Mouse (Mus musculus) liver, embryonic 13.5 days (tissue): ENCODE results near the gene Sesn2. TPM values are rescaled to one million over a fixed set of nuclear protein-coding genes. Genes with fewer than 3 reads are reported as not detected.

ENCODE experiments used
- ATAC-seq: fragments of 200-750 bp; cut with Nextera tagmentation; 2 replicates; pipeline ENCODE4 v1.8.0; 2017; ENCODE audit warnings: low read depth, mild to moderate bottlenecking, moderate number of reproducible peaks, moderate library complexity
- DNase-seq: peaks from one replicate; pipeline ENCODE4 v3.0.0; 2022
- H3K27ac ChIP-seq: fragments of 300-500 bp; sonication (generic); 2 replicates; pipeline ENCODE4 v1.5.1; 2015; ENCODE audit warnings: moderate library complexity, mild to moderate bottlenecking, inconsistent platforms
- H3K27me3 ChIP-seq: fragments of 300-500 bp; sonication (generic); 2 replicates; pipeline ENCODE4 v1.6.1; 2015; ENCODE audit warnings: mild to moderate bottlenecking, inconsistent platforms
- H3K36me3 ChIP-seq: fragments of 300-500 bp; sonication (generic); 2 replicates; pipeline ENCODE4 v1.6.1; 2015; ENCODE audit warnings: mild to moderate bottlenecking, inconsistent platforms
- H3K4me1 ChIP-seq: fragments of 300-500 bp; sonication (generic); replicated peaks from 2 replicates; pipeline ENCODE4 v1.6.1; 2015; ENCODE audit warnings: inconsistent platforms
- H3K4me2 ChIP-seq: fragments of 300-500 bp; sonication (generic); 2 replicates; pipeline ENCODE4 v1.6.1; 2015; ENCODE audit warnings: inconsistent platforms, mild to moderate bottlenecking, moderate library complexity
- H3K4me3 ChIP-seq: fragments of 300-500 bp; sonication (generic); replicated peaks from 2 replicates; pipeline ENCODE4 v1.5.1; 2015; ENCODE audit warnings: mild to moderate bottlenecking, inconsistent platforms
- H3K9ac ChIP-seq: fragments of 300-500 bp; sonication (generic); 2 replicates; pipeline ENCODE4 v1.6.1; 2015; ENCODE audit warnings: mild to moderate bottlenecking, inconsistent platforms
- H3K9me3 ChIP-seq: fragments of 300-500 bp; sonication (generic); replicated peaks from 2 replicates; pipeline ENCODE4 v1.6.1; 2016; ENCODE audit warnings: inconsistent platforms
- WGBS: fragments of 180-500 bp; shearing (Covaris S2); methylation state at CpG from one replicate; pipeline ENCODE4 v1.1.7; 2015; ENCODE audit not compliant: insufficient replicate concordance; 5-methylcytosine and 5-hydroxymethylcytosine counted together
- polyA plus RNA-seq: library from polyadenylated mRNA; unstranded; fragments of >200 nt; fragmentation: Nextera tagmentation; extraction: Ambion mirVana; gene quantifications from 2 replicates; pipeline ENCODE4 v1.2.1, GENCODE M21; 2015

Gene Sesn2
- polyA plus RNA-seq, 1 experiment from 2014 or later: 7.0 TPM

GRCm38 (mm10) chr4:132449778-132450177 lies 60.5 kb downstream of the Sesn2 start:
- 0 out of 2 replicates have a peak overlapping the region, but pooled peaks have one; percentile 32 for H3K27ac ChIP-seq
- peak; percentile 54 for ATAC-seq
- H3K4me2 ChIP-seq: no peak overlapping the region
- no peak for DNase-seq
- WGBS: 57% methylated on average over 3 of the region's 3 CpGs
- no peaks in the 10 kb centered on the region for H3K9me3 ChIP-seq
- H3K9ac ChIP-seq: no peak overlapping the region
- H3K36me3 ChIP-seq: no peaks in the 10 kb centered on the region
- peaks cover 10% of the 10 kb centered on the region for H3K4me1 ChIP-seq
- H3K4me3 ChIP-seq: no peak overlapping the region
- H3K27me3 ChIP-seq: no peaks in the 10 kb centered on the region

DNA sequence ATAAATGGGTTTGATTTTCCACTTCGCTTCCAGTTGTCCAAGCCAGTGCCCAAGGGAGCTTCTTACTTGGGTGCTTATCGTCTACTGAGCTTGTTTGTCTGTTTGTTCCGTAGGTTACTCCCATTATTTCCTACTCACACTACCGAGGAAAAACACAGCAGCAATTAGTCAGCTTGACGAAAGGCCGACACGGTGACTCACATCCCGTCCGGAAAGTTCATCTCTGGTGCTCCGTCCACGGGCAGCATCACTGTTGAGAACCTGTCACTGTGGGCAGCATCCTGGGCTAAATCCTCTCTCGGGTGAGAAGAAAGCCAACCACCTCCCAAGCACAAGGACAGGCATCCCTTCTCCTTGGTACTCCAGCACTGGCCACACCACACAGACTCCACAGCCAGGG lies 64.2 kb downstream of the Sesn2 start:
- Histone ChIP-seq H3K9me3 (no peaks in the 10 kb centered on the region), H3K27me3 (no peaks in the 10 kb centered on the region), H3K4me1 (peaks cover 6% of the 10 kb centered on the region), H3K4me2 (no peak overlapping the region), H3K36me3 (no peaks in the 10 kb centered on the region), H3K9ac (no peak overlapping the region), H3K27ac (no peak overlapping the region), H3K4me3 (no peak overlapping the region)
- 57% methylated on average over 12 of the region's 12 CpGs for WGBS
- DNase-seq (no peak), ATAC-seq (no peak)

DNA sequence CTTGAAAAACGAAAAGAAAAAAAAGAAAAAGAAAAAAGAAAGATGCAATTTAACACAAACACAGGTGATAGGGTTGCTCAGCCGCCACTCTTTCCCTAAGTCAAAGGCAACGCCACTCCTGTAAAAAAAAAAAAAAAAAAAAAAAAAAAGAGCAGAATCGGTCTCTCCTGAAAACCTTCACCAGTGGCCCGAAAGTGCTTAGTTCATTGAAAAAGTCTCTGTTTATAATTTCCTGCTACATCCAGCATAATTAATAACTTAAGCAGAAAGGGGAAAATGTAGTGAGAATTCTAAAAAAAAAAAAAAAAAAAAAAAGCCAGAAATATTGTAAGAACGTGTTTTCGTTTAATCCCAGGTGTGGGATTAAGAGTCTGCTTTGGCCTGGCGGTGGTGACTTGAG lies 65.8 kb downstream of the Sesn2 start:
- 78% methylated on average over 8 of the region's 8 CpGs for WGBS

More for the DNA sequence above, 65.8 kb downstream of the Sesn2 start:
- no peak for ATAC-seq
- H3K4me1 ChIP-seq: peaks cover 1% of the 10 kb centered on the region
- no peaks in the 10 kb centered on the region for H3K36me3 ChIP-seq
- no peaks in the 10 kb centered on the region for H3K9me3 ChIP-seq
- no peaks in the 10 kb centered on the region for H3K27me3 ChIP-seq
- no peak overlapping the region for H3K27ac ChIP-seq
- H3K4me3 ChIP-seq: no peak overlapping the region
- no peak for DNase-seq
- no peak overlapping the region for H3K4me2 ChIP-seq
- no peak overlapping the region for H3K9ac ChIP-seq

Other genes with a start within 250 kb of the Sesn2 start
- gene Gmeb1, start 248.9 kb downstream of the Sesn2 start, polyA plus RNA-seq: 16.9 and 17.3 TPM in 2 replicates
- gene Taf12, start 236.1 kb downstream of the Sesn2 start, polyA plus RNA-seq: 53.3 and 62.2 TPM in 2 replicates
- gene Rab42, start 207.1 kb downstream of the Sesn2 start, polyA plus RNA-seq: 0.44 and 1.2 TPM in 2 replicates
- gene Trnau1ap, start 181.0 kb downstream of the Sesn2 start, polyA plus RNA-seq: 43.1 and 45.3 TPM in 2 replicates
- gene Rcc1, start 156.9 kb downstream of the Sesn2 start, polyA plus RNA-seq: 79.4 and 80.2 TPM in 2 replicates
- gene Phactr4, start 88.0 kb downstream of the Sesn2 start, polyA plus RNA-seq: 10.3 and 12.5 TPM in 2 replicates
- gene Med18, start 46.6 kb downstream of the Sesn2 start, polyA plus RNA-seq: 17.1 and 19.7 TPM in 2 replicates
- 1,559 and 1,572 TPM in 2 replicates for gene Atpif1, start 23.2 kb upstream of the Sesn2 start, polyA plus RNA-seq
- 125 and 148 TPM in 2 replicates for gene Dnajc8, start 25.0 kb upstream of the Sesn2 start, polyA plus RNA-seq
- 0.67 and 0.68 TPM in 2 replicates for gene Ptafr, start 53.6 kb upstream of the Sesn2 start, polyA plus RNA-seq
- 15.0 and 20.9 TPM in 2 replicates for gene Eya3, start 128.5 kb upstream of the Sesn2 start, polyA plus RNA-seq
- 3.5 and 3.6 TPM in 2 replicates for gene Xkr8, start 222.0 kb upstream of the Sesn2 start, polyA plus RNA-seq
- gene Smpdl3b, start 246.8 kb upstream of the Sesn2 start, polyA plus RNA-seq: 1.1 and 1.2 TPM in 2 replicates